Mouse (Mus musculus) bone marrow macrophage, adult 2 months (primary cell): ENCODE data around the gene Them5.

ENCODE experiments used
- CTCF ChIP-seq: IDR thresholded peaks from 2 replicates; pipeline ENCODE4 v1.5.1; 2012; ENCODE audit warnings: low read depth, mild to moderate bottlenecking, low read length, moderate library complexity
- POLR2A ChIP-seq: IDR thresholded peaks from 2 replicates; pipeline ENCODE4 v1.6.1; 2012; ENCODE audit warnings: mild to moderate bottlenecking, low read depth, low read length, borderline replicate concordance

DNA sequence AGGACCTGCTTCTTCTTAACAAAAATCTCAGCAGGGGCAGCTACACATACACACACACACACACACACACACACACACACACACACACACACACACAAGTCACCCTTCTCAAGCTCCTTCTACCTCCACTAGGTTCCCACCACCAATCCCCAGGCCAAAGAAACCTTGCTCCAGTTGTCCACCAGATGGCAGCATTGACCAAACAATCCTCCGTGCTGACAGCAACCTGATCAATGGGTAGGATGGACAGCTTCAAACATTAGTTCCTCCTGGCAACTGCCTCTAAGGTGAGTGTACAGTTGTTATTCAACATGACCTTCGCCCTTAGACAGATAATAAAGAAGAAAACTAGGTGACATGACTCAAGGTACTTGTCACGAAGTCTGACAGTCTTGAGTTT lies 24.9 kb downstream of the Them5 start:
- peak; percentile 79 for TF ChIP-seq CTCF
- TF ChIP-seq POLR2A: no peak
